In genomic region chr3:54672557-54673529, GRCm38 (mm10) we compare ENCODE assay signal across 9 mouse cellular contexts. TPM values are rescaled to one million over a fixed set of nuclear protein-coding genes. Genes with fewer than 3 reads are reported as not detected.
A peak's percentile ranks its signal among the peaks of the same experiment; 100 is the strongest.
DNase-seq lines count a peak whose midpoint lies in the region; ATAC-seq and TF ChIP-seq lines count a peak whose summit lies in the region.
"Had no signal": no experiment of that assay in that cellular context is flagged by ENCODE, and none has a peak within 500 bp of the region (broad histone marks: within the 10 kb centered on the region; RNA-seq: fewer than 3 reads in every experiment).

No protein-coding gene starts in this region.

- 77% methylated on average over 13 of the region's 13 CpGs for WGBS in neural tube, embryonic 11.5 days

- H3K27me3 ChIP-seq in neural tube, embryonic 11.5 days (ENCODE audit: control insufficient read depth, insufficient read depth, low read length), result no peaks in the 10 kb centered on the region

- no peaks in the 10 kb centered on the region for H3K4me1 ChIP-seq in neural tube, embryonic 11.5 days (ENCODE audit: control insufficient read depth, insufficient read depth, low read length)

- H3K4me3 ChIP-seq in gastrocnemius, adult 2 months, result no peak overlapping the region
- H3K4me3 ChIP-seq in neural tube, embryonic 11.5 days (ENCODE audit: low read depth, low read length), result no peak overlapping the region

- intact Hi-C loops in gastrocnemius, adult 2 months (cut with DNase I), result loop anchor here (1.0 kb wide), 1 partner anchor 315 kb away; no protein-coding TSS in a partner anchor
- intact Hi-C loops in gastrocnemius, postnatal 36 days (cut with DNase I), result loop anchor here (1.0 kb wide), 1 partner anchor 316 kb away; no protein-coding TSS in a partner anchor

- H3K27ac ChIP-seq in gastrocnemius, adult 2 months, result no peak overlapping the region
- H3K27ac ChIP-seq in neural tube, embryonic 11.5 days (ENCODE audit: low read depth, low read length), result no peak overlapping the region

- peak; percentile 74 for TF ChIP-seq CTCF in gastrocnemius, adult 2 months (IDR thresholded peaks at IDR 0.05)

- peak; percentile 76 for ATAC-seq in common myeloid progenitor, adult 5-6 weeks (replicated peaks; ENCODE audit: low read depth, poor library complexity, severe bottlenecking)
- ATAC-seq in neural tube, embryonic 11.5 days (ENCODE audit: insufficient read depth, low FRiP score, low TSS enrichment), result no peak

- H3K9ac ChIP-seq in neural tube, embryonic 11.5 days (ENCODE audit: low read length), result no peak overlapping the region

- no peak for DNase-seq in gastrocnemius, adult 2 months
- no peak for DNase-seq in gastrocnemius, postnatal 36 days
- DNase-seq in 416B (ENCODE audit: low read depth), result peak; percentile 50
- peak; percentile 71 for DNase-seq in heart, postnatal 4 days
- DNase-seq in left cerebral cortex, adult 18-20 months (ENCODE audit: low spot score in 2 of 2), result peak; percentile 47 to 51
- DNase-seq in neural tube, embryonic 11.5 days (ENCODE audit: low spot score), result peak; percentile 37
- no peak for DNase-seq in spleen, postnatal 4 days (ENCODE audit: low spot score in 2 of 2)

- no peaks in the 10 kb centered on the region for H3K9me3 ChIP-seq in neural tube, embryonic 11.5 days (ENCODE audit: control insufficient read depth, low read length)

- no peak overlapping the region for H3K4me2 ChIP-seq in neural tube, embryonic 11.5 days (ENCODE audit: low read depth)

- no peaks in the 10 kb centered on the region for H3K36me3 ChIP-seq in neural tube, embryonic 11.5 days (ENCODE audit: control insufficient read depth, insufficient read depth, low read length)

RNA-seq across cellular contexts. Expression of gene Supt20, which starts 19.8 kb away (rescaled TPM):
- total RNA-seq in gastrocnemius, adult 2 months (2021), result 10 to 100 TPM in 1 of 2 experiments, 1 to 10 TPM in 1; 9.5 to 13.3 TPM
- 10 to 100 TPM in 1 of 2 experiments, 1 to 10 TPM in 1; 9.7 to 10.1 TPM for total RNA-seq in gastrocnemius, postnatal 36 days (2021)
- 75.1 and 91.2 TPM in 2 replicates for total RNA-seq in common myeloid progenitor, adult 5-6 weeks (2017)
- 10 to 100 TPM; 49.8 to 50.5 TPM for total RNA-seq in heart, postnatal 4 days (2021)
- 10 to 100 TPM; 43.2 to 45.0 TPM for total RNA-seq in left cerebral cortex, adult 18-20 months (2021)
- polyA plus RNA-seq in neural tube, embryonic 11.5 days (2014; fragmentation: Nextera tagmentation; extraction: Ambion mirVana), result 109 and 114 TPM in 2 replicates

RNA-seq across cellular contexts. Expression of gene Gm21958, which starts 41.3 kb away (rescaled TPM):
- not detected for total RNA-seq in gastrocnemius, adult 2 months (2021)
- total RNA-seq in gastrocnemius, postnatal 36 days (2021), result not detected
- total RNA-seq in common myeloid progenitor, adult 5-6 weeks (2017), result 1.1 TPM in 1 of 2 replicates, not detected in the other
- total RNA-seq in heart, postnatal 4 days (2021), result not detected
- not detected for total RNA-seq in left cerebral cortex, adult 18-20 months (2021)
- polyA plus RNA-seq in neural tube, embryonic 11.5 days (2014; fragmentation: Nextera tagmentation; extraction: Ambion mirVana), result 0.41 TPM in 1 of 2 replicates, not detected in the other
- total RNA-seq: ES-E14 had no signal

Comparison
In these comparisons a context has a peak if more than half of its experiments do, and no peak if none do; other contexts are left out.
1. DNase-seq: peak in 416B (single experiment), heart, postnatal 4 days (single experiment), left cerebral cortex, adult 18-20 months (2 of 2) and neural tube, embryonic 11.5 days (single experiment); none in gastrocnemius, adult 2 months (single experiment), gastrocnemius, postnatal 36 days (0 of 2) and spleen, postnatal 4 days (0 of 2).